ENCODE assay signal across 8 mouse cellular contexts in genomic region chr13:36733989-36734690, GRCm38 (mm10). TPM values are rescaled to one million over a fixed set of nuclear protein-coding genes. Genes with fewer than 3 reads are reported as not detected.
DNase-seq lines count a peak whose midpoint lies in the region; ATAC-seq and TF ChIP-seq lines count a peak whose summit lies in the region.

No protein-coding gene starts in this region.

- peak overlapping the region; percentile 94 for H3K27ac ChIP-seq in midbrain, postnatal 0 days (ENCODE audit: low read depth, low read length)

- peaks cover 3% of the 10 kb centered on the region; the same call in 1 of the 2 replicates for H3K9me3 ChIP-seq in midbrain, postnatal 0 days (ENCODE audit: low read length)

- peak; percentile 37 for DNase-seq in CD4-positive, CD25-positive, alpha-beta regulatory T cell, adult 2 months (ENCODE audit: low read depth, low spot score)
- peak; percentile 62 for DNase-seq in 3134 (ENCODE audit: extremely low read depth, insufficient read length, low spot score)
- peak; percentile 68 for DNase-seq in embryo, embryonic 9.5 days (ENCODE audit: extremely low spot score)
- peak; percentile 43 for DNase-seq in induced T-regulatory cell, adult 2 months (ENCODE audit: low read depth)
- DNase-seq in midbrain, postnatal 0 days (ENCODE audit: low spot score): peak; percentile 68
- no peak for DNase-seq in kidney, postnatal 36 days
- DNase-seq in thymus, postnatal 0 days (ENCODE audit: low spot score): no peak

- H3K9ac ChIP-seq in midbrain, postnatal 0 days (replicated peaks; ENCODE audit: low read length, poor library complexity, severe bottlenecking): peak overlapping the region; percentile 80

- under 1% methylated on average over 26 of the region's 26 CpGs for WGBS in midbrain, postnatal 0 days

- no peak for TF ChIP-seq CTCF in midbrain, postnatal 0 days (IDR thresholded peaks at IDR 0.05)

- no peaks in the 10 kb centered on the region for H3K27me3 ChIP-seq in midbrain, postnatal 0 days (ENCODE audit: insufficient read depth, low read length)

- peak overlapping the region; percentile 54 for H3K4me3 ChIP-seq in midbrain, postnatal 0 days (ENCODE audit: low read depth, low read length)

- H3K4me1 ChIP-seq in midbrain, postnatal 0 days (ENCODE audit: insufficient read depth, low read length): no peaks in the 10 kb centered on the region

- peak overlapping the region; percentile 64 for H3K4me2 ChIP-seq in midbrain, postnatal 0 days (ENCODE audit: low read depth, low read length, poor library complexity, severe bottlenecking)

- no peaks in the 10 kb centered on the region for H3K36me3 ChIP-seq in midbrain, postnatal 0 days (ENCODE audit: insufficient read depth, low read length)

- no peak for ATAC-seq in CD4-positive, CD25-positive, alpha-beta regulatory T cell, adult 4 months
- peak; percentile 38 for ATAC-seq in midbrain, postnatal 0 days (ENCODE audit: low FRiP score)

RNA-seq across cellular contexts. Expression of gene Nrn1, which starts 0.8 kb away (rescaled TPM):
- 10 to 100 TPM; 56.1 to 63.6 TPM for polyA plus RNA-seq in CD4-positive, CD25-positive, alpha-beta regulatory T cell, adult 4 months (2017; shearing (Covaris generic))
- 122 and 155 TPM in 2 replicates for total RNA-seq in midbrain, postnatal 0 days (2014; rRNA removed)
- 54.0 and 67.8 TPM in 2 replicates for polyA plus RNA-seq in midbrain, postnatal 0 days (2015; fragmentation: Nextera tagmentation; extraction: Ambion mirVana)
- 0.28 and 0.29 TPM in 2 replicates for polyA plus RNA-seq in thymus, postnatal 0 days (2015; fragmentation: Nextera tagmentation; extraction: Ambion mirVana)

Comparison
In these comparisons a context has a peak if more than half of its experiments do, and no peak if none do; other contexts are left out.
1. DNase-seq: peak in CD4-positive, CD25-positive, alpha-beta regulatory T cell, adult 2 months (single experiment), 3134 (single experiment), embryo, embryonic 9.5 days (single experiment), induced T-regulatory cell, adult 2 months (single experiment) and midbrain, postnatal 0 days (single experiment); none in kidney, postnatal 36 days (0 of 2) and thymus, postnatal 0 days (single experiment).
2. RNA of gene Nrn1, which starts 0.8 kb away (polyA plus RNA-seq): 56.1 to 63.6 TPM in CD4-positive, CD25-positive, alpha-beta regulatory T cell, adult 4 months and 54.0 to 67.8 TPM in midbrain, postnatal 0 days; 0.28 to 0.29 TPM in thymus, postnatal 0 days; every median in the first group is over 10 times any median in the second.